Mouse (Mus musculus) bone marrow macrophage, adult 2 months (primary cell): ENCODE measurements around the gene Pitpnc1.

ENCODE experiments used
- CTCF ChIP-seq: IDR thresholded peaks from 2 replicates; pipeline ENCODE4 v1.5.1; 2012; ENCODE audit warnings: low read depth, mild to moderate bottlenecking, low read length, moderate library complexity
- POLR2A ChIP-seq: IDR thresholded peaks from 2 replicates; pipeline ENCODE4 v1.6.1; 2012; ENCODE audit warnings: mild to moderate bottlenecking, low read depth, low read length, borderline replicate concordance

GRCm38 (mm10) chr11:107254181-107254580 is 216.3 kb downstream of the Pitpnc1 start:
- TF ChIP-seq CTCF (no peak), POLR2A (no peak)
